Mouse (Mus musculus) forebrain, embryonic 15.5 days (tissue): ENCODE measurements around the gene Rasl11a. TPM values are rescaled to one million over a fixed set of nuclear protein-coding genes. Genes with fewer than 3 reads are reported as not detected.
A peak's percentile ranks its signal among the peaks of the same experiment; 100 is the strongest.

Experiments
- ATAC-seq: fragments of 200-750 bp; cut with Nextera tagmentation; replicated peaks from 2 replicates; pipeline ENCODE4 v1.8.0; 2017; ENCODE audit warnings: mild to moderate bottlenecking, moderate TSS enrichment, moderate library complexity
- H3K27ac ChIP-seq: fragments of 300-500 bp; sonication (generic); replicated peaks from 2 replicates; pipeline ENCODE4 v1.5.1; 2015; ENCODE audit warnings: mild to moderate bottlenecking, inconsistent platforms
- H3K27me3 ChIP-seq: fragments of 300-500 bp; sonication (generic); 2 replicates; pipeline ENCODE4 v1.6.1; 2015; ENCODE audit warnings: inconsistent platforms
- H3K36me3 ChIP-seq: fragments of 300-500 bp; sonication (generic); 2 replicates; pipeline ENCODE4 v1.6.1; 2015; ENCODE audit warnings: mild to moderate bottlenecking, inconsistent platforms
- H3K4me1 ChIP-seq: fragments of 300-500 bp; sonication (generic); 2 replicates; pipeline ENCODE4 v1.6.1; 2015; ENCODE audit warnings: inconsistent platforms
- H3K4me2 ChIP-seq: fragments of 300-500 bp; sonication (generic); replicated peaks from 2 replicates; pipeline ENCODE4 v1.6.1; 2015; ENCODE audit warnings: mild to moderate bottlenecking, inconsistent platforms
- H3K4me3 ChIP-seq: fragments of 300-500 bp; sonication (generic); 2 replicates; pipeline ENCODE4 v1.5.1; 2015; ENCODE audit warnings: mild to moderate bottlenecking, inconsistent platforms
- H3K9ac ChIP-seq: fragments of 300-500 bp; sonication (generic); replicated peaks from 2 replicates; pipeline ENCODE4 v1.6.1; 2015; ENCODE audit warnings: mild to moderate bottlenecking, inconsistent platforms
- H3K9me3 ChIP-seq: fragments of 300-500 bp; sonication (generic); 2 replicates; pipeline ENCODE4 v1.6.1; 2016; ENCODE audit warnings: inconsistent platforms
- WGBS: fragments of 180-500 bp; shearing (Covaris S2); methylation state at CpG from one replicate; pipeline ENCODE4 v1.1.7; 2015; ENCODE audit warnings: mixed read lengths; 5-methylcytosine and 5-hydroxymethylcytosine counted together
- polyA plus RNA-seq: library from polyadenylated mRNA; unstranded; fragments of >200 nt; fragmentation: Nextera tagmentation; extraction: Ambion mirVana; gene quantifications from 2 replicates; pipeline ENCODE4 v1.2.1, GENCODE M21; 2015

Gene Rasl11a
- polyA plus RNA-seq, result 11.9 and 13.4 TPM in 2 replicates

DNA sequence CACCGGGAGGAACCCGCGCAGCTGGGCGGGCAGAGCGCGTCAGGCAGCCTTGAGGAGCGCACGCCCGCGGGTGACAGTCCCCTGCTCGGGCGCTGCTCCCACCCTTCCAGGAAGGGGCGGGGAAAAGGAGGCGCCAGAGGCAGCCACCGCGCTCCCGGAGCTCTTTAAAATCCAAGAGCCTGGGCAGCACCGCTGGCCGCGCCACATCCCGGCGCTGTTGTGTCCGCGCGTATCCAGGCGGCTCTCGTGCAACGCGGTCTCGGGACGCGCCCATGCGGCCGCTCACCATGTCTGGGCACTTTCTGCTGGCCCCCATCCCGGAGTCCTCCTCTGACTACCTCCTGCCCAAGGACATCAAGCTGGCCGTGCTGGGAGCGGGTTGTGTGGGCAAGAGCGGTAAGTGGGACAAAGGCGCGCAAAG is at the start of gene Rasl11a:
Gene Rasl11a (plus strand): TSS at position 127 of the 421 bp plus-strand sequence.
- H3K4me2 ChIP-seq, result peak within 1 kb of the TSS; percentile 99
- no peaks in the 10 kb centered on the region for H3K36me3 ChIP-seq
- H3K9me3 ChIP-seq, result no peaks in the 10 kb centered on the region
- H3K4me3 ChIP-seq, result peak within 1 kb of the TSS; percentile 71
- WGBS, result under 1% methylated on average over 40 of the region's 40 CpGs
- H3K9ac ChIP-seq, result peak within 1 kb of the TSS; percentile 69
- no peaks in the 10 kb centered on the region for H3K27me3 ChIP-seq
- H3K27ac ChIP-seq, result peak within 1 kb of the TSS; percentile 71
- peaks cover 17% of the 10 kb centered on the region; the same call in 1 of the 2 replicates for H3K4me1 ChIP-seq
- ATAC-seq, result peak; percentile 95

DNA sequence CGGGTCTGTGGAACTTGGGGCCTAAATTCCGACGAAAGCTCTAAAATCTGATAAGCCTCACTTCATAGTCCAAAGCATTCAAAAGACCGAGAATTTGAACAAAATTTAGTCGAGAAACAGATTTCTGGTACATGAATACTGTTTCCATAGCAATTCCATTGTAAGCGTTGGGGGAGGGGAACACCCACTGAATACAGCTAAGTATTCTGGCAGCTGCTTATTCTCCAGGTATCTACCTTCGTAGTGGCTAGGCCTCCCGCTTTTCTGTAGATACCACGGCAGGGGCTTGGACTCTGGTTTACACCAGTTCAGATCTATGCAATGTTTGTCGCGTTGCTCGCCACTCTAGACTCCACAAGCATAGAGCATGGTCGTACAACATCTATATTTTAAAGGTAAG is 49.1 kb upstream of the Rasl11a start:
- 68% methylated on average over 13 of the region's 13 CpGs for WGBS
- no peak overlapping the region for H3K4me2 ChIP-seq
- H3K9me3 ChIP-seq, result no peaks in the 10 kb centered on the region
- H3K4me1 ChIP-seq, result peaks cover 26% of the 10 kb centered on the region
- no peaks in the 10 kb centered on the region for H3K36me3 ChIP-seq
- H3K9ac ChIP-seq, result no peak overlapping the region
- peak overlapping the region; percentile 91; the same call in 1 of the 2 replicates for H3K27ac ChIP-seq
- H3K27me3 ChIP-seq, result no peaks in the 10 kb centered on the region
- no peak for ATAC-seq
- H3K4me3 ChIP-seq, result no peak overlapping the region

DNA sequence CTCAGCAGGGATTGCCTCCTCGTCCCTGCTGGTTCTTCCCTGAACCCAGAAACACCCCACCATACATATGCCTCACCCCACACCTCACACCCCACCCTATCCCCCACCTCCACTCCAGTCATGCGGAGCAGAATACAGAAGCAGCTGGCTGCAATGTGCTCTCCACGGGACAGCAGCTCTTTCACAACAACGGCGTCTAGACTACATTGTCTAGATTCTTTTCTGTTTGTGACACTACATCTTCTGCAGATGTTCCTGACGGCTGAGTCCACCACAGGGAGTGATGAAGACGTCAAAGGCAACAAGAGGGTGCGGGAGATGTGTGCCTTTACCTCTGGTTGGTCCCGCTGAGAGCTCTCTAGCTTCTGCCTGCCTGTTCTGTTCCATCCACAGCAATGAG is 46.8 kb upstream of the Rasl11a start:
- WGBS, result 60% methylated on average over 9 of the region's 9 CpGs
- Histone ChIP-seq H3K27me3 (no peaks in the 10 kb centered on the region), H3K4me2 (no peak overlapping the region), H3K36me3 (no peaks in the 10 kb centered on the region), H3K9me3 (no peaks in the 10 kb centered on the region), H3K9ac (no peak overlapping the region), H3K4me1 (peaks cover 9% of the 10 kb centered on the region), H3K4me3 (no peak overlapping the region), H3K27ac (no peak overlapping the region)
- no peak for ATAC-seq

DNA sequence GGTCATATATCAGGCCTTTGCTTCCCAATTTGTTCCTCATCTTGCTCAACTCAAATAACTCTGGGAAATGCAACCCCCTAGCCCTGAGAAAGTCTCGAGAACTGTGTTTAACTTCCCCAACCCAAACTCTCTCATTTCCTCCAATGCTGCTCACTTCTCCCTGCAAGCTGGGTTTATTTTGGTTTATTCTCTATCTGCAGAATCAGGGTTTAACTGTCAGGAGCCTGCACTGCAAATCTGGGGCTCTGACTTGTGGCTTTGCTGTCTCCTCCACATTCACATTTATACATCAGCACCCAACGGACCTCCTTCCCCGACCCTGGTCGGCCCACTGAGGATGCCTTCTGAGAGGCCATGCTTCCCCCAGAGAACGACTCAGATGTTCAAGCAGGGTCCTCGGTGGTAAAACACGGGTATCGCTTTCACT is 38.9 kb upstream of the Rasl11a start:
- Histone ChIP-seq H3K4me3 (no peak overlapping the region), H3K9ac (no peak overlapping the region), H3K27me3 (no peaks in the 10 kb centered on the region), H3K4me2 (no peak overlapping the region), H3K9me3 (no peaks in the 10 kb centered on the region), H3K27ac (no peak overlapping the region), H3K4me1 (no peaks in the 10 kb centered on the region), H3K36me3 (no peaks in the 10 kb centered on the region)
- 76% methylated on average over 8 of the region's 8 CpGs for whole genome bisulfite sequencing
- no peak for ATAC-seq

DNA sequence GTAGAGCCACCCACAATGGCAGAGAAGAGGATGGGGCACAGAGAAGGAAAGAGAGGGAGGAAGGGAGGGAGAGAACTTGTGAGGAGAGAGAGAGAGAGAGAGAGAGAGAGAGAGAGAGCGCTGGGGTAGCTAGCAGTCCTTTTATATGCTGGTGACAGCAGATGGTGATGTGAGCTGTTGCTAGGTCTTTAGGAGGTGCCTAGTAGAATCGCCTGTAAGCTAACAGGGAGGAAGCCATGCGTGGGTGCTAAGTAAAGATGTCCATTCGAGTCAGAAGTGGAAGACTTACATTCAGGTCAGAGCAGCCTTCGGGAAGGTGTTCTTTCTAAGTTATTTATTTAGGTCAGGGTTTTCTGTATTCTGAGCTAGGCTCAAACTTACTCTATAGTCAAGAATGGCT is 34.9 kb upstream of the Rasl11a start:
- H3K4me3 ChIP-seq, result no peak overlapping the region
- no peaks in the 10 kb centered on the region for H3K27me3 ChIP-seq
- no peak overlapping the region for H3K4me2 ChIP-seq
- no peak for ATAC-seq
- H3K4me1 ChIP-seq, result no peaks in the 10 kb centered on the region
- H3K9ac ChIP-seq, result no peak overlapping the region
- no peak overlapping the region for H3K27ac ChIP-seq
- no peaks in the 10 kb centered on the region for H3K9me3 ChIP-seq
- 72% methylated on average over 5 of the region's 5 CpGs for WGBS
- H3K36me3 ChIP-seq, result no peaks in the 10 kb centered on the region

DNA sequence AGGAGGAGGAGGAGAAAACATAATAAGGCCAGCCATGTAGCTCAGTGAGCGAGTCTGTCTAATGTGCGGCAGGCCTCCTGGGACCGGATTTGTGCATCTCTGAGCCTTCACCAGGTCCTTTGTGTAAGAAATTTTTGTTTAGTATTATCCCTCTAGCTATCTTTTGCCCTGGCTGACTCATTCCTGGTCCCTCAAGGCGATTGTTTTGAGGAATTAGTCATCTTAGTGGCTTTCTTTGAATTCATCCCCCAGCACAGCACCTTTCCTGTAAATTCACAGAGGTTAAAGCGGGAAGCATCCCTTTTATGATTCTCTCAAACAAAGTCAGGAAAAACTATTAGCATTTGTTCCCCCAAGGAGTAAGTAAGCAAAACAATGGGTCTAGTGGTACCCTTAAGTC is 32.0 kb upstream of the Rasl11a start:
- Histone ChIP-seq H3K36me3 (no peaks in the 10 kb centered on the region), H3K4me2 (no peak overlapping the region), H3K27ac (no peak overlapping the region), H3K4me3 (no peak overlapping the region), H3K9ac (no peak overlapping the region), H3K27me3 (no peaks in the 10 kb centered on the region), H3K9me3 (no peaks in the 10 kb centered on the region), H3K4me1 (no peaks in the 10 kb centered on the region)
- no peak for ATAC-seq
- WGBS, result 90% methylated on average over 5 of the region's 5 CpGs

DNA sequence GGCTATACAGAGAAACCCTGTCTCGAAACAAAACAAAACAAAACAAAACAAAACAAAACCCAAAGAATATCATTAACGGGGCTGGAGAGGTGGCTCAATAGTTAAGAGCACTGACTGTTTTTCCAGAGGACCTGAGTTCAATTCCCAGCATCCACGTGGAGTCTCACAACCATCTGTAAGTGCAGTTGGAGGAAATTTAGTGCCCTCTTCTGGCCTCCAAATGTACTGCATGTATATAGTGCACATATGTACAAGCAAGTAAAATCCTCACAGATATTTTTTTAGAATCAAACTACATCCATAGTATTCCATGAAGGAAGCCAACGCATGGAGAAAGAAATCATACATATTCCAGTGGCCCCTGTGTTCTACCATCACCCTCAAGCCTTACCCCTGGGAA is 31.4 kb upstream of the Rasl11a start:
- Histone ChIP-seq H3K4me3 (no peak overlapping the region), H3K9me3 (no peaks in the 10 kb centered on the region), H3K9ac (no peak overlapping the region), H3K27me3 (no peaks in the 10 kb centered on the region), H3K4me2 (no peak overlapping the region), H3K4me1 (no peaks in the 10 kb centered on the region), H3K36me3 (no peaks in the 10 kb centered on the region), H3K27ac (no peak overlapping the region)
- WGBS, result 90% methylated on average over 4 of the region's 4 CpGs
- ATAC-seq, result no peak

DNA sequence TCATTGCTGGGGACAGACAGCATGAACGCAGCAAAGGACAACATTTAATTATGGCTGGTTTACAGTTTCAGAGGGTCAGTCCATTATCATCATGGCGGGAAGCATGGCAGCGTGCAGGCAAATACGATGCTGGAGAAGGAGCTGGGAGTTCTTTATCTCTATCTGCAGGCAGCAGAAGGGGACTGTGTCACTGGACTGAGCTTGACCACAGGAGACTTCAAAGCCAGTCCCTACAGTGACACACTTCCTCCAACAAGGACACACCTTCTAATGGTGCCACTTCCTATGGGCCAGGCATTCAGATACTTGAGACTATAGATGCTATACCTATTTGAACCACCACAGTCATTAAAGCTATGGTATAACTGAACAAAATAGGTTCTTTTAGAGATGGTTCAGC is 29.5 kb upstream of the Rasl11a start:
- Histone ChIP-seq H3K9me3 (no peaks in the 10 kb centered on the region), H3K4me3 (no peak overlapping the region), H3K4me2 (no peak overlapping the region), H3K36me3 (no peaks in the 10 kb centered on the region), H3K27me3 (no peaks in the 10 kb centered on the region), H3K27ac (no peak overlapping the region), H3K9ac (no peak overlapping the region), H3K4me1 (no peaks in the 10 kb centered on the region)
- 70% methylated on average over 4 of the region's 4 CpGs for WGBS
- no peak for ATAC-seq

DNA sequence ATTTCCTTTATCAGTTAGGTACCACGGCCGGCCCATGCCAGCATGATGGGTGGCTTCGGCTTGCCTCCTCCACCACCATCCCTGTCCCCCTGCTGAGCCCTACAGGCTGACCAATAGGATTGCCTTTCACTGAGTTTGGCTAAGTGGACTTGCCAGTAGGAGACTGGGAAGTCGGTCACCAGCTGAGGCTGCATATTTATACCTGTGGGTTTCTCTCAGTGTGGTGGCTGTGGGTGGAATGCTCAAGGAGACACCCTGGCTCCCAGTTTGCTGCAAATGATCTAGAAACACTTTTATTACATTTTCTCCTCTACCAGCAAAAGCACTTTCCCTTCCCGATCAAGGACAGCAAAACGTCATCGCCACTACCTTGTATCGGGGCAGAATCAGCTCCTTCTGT is 27.3 kb upstream of the Rasl11a start:
- Histone ChIP-seq H3K27me3 (no peaks in the 10 kb centered on the region), H3K36me3 (no peaks in the 10 kb centered on the region), H3K9ac (no peak overlapping the region), H3K27ac (no peak overlapping the region), H3K4me1 (no peaks in the 10 kb centered on the region), H3K9me3 (no peaks in the 10 kb centered on the region), H3K4me3 (no peak overlapping the region), H3K4me2 (no peak overlapping the region)
- 86% methylated on average over 8 of the region's 8 CpGs for WGBS
- no peak for ATAC-seq

DNA sequence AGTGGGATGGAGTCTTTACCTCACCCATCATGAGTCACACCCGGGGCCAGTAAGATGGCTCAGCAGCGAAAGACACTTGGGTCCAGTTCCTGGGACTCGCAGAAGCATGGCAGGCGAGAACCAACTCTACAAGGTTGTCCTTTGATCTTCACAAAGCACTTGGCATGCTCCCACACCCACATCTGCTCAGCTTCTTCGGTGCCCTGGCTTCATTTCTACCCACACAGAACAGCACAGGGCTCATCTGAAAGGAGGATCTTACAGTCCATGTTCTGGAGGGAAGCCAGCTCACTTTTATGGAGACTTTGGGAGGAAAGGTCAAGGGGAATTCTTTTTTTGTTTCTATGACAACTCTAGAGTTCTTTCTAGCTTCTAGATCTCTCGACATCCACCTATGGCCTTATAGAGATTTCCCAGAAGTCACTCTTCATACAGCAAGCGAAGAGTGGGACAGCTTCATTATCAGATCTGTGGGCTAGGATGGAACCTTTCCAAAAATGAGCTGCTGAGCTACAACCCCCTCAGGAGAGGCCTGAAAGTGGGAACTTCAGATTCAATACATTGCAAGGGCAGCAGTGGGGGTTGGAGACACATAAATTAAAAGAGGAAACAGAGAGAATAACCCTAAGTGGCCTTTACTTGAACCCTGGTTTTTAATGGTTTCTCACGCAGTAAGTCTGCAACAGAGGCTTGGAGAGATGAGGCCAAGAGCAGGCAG is 25.8 kb upstream of the Rasl11a start:
- no peaks in the 10 kb centered on the region for H3K27me3 ChIP-seq
- H3K4me2 ChIP-seq, result no peak overlapping the region
- H3K9ac ChIP-seq, result no peak overlapping the region
- no peak overlapping the region for H3K4me3 ChIP-seq
- WGBS, result 71% methylated on average over 8 of the region's 8 CpGs
- H3K9me3 ChIP-seq, result no peaks in the 10 kb centered on the region
- ATAC-seq, result no peak
- H3K4me1 ChIP-seq, result no peaks in the 10 kb centered on the region
- H3K36me3 ChIP-seq, result no peaks in the 10 kb centered on the region
- H3K27ac ChIP-seq, result no peak overlapping the region

DNA sequence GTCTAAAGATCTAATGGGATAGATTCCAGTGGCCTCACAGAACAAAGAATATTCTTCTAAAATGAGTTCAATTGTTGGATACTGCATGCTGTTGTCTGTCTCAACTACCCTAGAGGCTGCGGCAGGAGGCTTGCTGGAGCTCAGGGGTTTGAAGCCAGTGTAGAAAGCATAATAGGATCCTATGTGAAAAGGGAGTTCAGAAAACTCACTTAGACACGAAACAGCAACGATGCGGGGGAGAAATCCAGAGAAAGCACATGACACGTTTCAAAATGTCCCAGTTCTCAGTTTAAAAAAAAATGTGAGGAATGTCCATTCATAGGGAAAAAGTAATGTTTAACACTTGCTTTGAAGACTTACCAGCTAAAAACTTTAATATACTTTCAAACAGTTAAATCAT is 21.9 kb upstream of the Rasl11a start:
- H3K9ac ChIP-seq, result no peak overlapping the region
- WGBS, result 80% methylated on average over 5 of the region's 5 CpGs
- H3K27me3 ChIP-seq, result no peaks in the 10 kb centered on the region
- no peak overlapping the region for H3K4me3 ChIP-seq
- H3K27ac ChIP-seq, result no peak overlapping the region
- no peak overlapping the region for H3K4me2 ChIP-seq
- H3K9me3 ChIP-seq, result no peaks in the 10 kb centered on the region
- no peak for ATAC-seq
- H3K36me3 ChIP-seq, result no peaks in the 10 kb centered on the region
- H3K4me1 ChIP-seq, result 0 out of 2 replicates have a peak, but pooled peaks cover 3% of the 10 kb centered on the region

DNA sequence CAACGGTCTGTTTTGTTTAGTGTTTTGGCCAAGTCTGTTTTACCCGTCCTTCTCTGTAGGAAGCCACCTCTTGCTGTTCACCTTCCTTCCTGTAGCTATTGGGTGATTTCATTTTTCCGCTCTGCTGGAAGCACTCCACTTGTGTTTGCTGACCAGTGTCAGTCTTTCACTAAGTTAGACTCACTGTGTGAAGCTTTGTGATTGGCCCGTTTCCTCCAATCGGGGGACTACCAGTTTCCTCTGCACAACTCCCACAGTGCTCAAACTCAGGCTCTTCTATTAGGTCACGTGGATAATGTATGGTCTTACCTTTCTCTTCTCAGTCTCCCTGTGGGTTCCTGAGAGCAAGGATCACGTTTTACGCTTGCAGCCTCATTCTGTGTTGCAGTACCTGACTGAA is 15.3 kb upstream of the Rasl11a start:
- Histone ChIP-seq H3K27me3 (no peaks in the 10 kb centered on the region), H3K4me2 (no peak overlapping the region), H3K4me1 (peaks cover 19% of the 10 kb centered on the region), H3K4me3 (no peak overlapping the region), H3K9me3 (no peaks in the 10 kb centered on the region), H3K36me3 (peaks cover 4% of the 10 kb centered on the region), H3K27ac (no peak overlapping the region), H3K9ac (no peak overlapping the region)
- WGBS, result 56% methylated on average over 8 of the region's 8 CpGs
- ATAC-seq, result no peak

DNA sequence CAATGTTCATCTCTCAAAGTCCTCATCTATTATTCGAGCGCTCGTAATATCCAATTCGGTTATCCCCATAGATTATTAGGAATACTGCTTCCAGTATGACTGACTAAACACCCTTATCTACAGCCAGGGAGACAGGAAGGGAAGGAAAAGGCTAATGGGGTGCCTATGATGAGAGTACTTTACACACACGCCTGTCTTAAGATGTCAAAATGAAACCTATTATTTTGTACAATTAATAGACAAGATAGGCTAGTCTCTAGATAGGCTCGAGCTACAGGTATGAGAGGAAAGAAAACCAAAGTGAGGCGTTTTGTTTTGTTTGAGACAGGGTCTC is 12.5 kb upstream of the Rasl11a start:
- no peaks in the 10 kb centered on the region for H3K9me3 ChIP-seq
- peak overlapping the region; percentile 95 for H3K9ac ChIP-seq
- ATAC-seq, result no peak
- no peaks in the 10 kb centered on the region for H3K27me3 ChIP-seq
- H3K36me3 ChIP-seq, result peaks cover 31% of the 10 kb centered on the region
- 49% methylated on average over 7 of the region's 7 CpGs for WGBS
- H3K4me2 ChIP-seq, result peak overlapping the region; percentile 56
- peak overlapping the region; percentile 88 for H3K27ac ChIP-seq
- peak overlapping the region; percentile 84 for H3K4me3 ChIP-seq
- H3K4me1 ChIP-seq, result peaks cover 20% of the 10 kb centered on the region
